Mouse (Mus musculus): ENCODE data around the gene Mapt. TPM values are rescaled to one million over a fixed set of nuclear protein-coding genes. Genes with fewer than 3 reads are reported as not detected.

Mapt gene
- polyA plus RNA-seq, 1 experiment from 2014 or later, result 537 TPM

- ATAC-seq, result no peak
- H3K9ac ChIP-seq (replicated peaks), result no peak overlapping the region
- H3K9me3 ChIP-seq, result no peaks in the 10 kb centered on the region
- H3K4me3 ChIP-seq (replicated peaks), result no peak overlapping the region
- no peak overlapping the region for H3K4me2 ChIP-seq (replicated peaks)
- peaks cover 57% of the 10 kb centered on the region for H3K36me3 ChIP-seq
- H3K27me3 ChIP-seq, result peaks cover 11% of the 10 kb centered on the region; the same call in 1 of the 2 replicates
- peaks cover 6% of the 10 kb centered on the region; the same call in 1 of the 2 replicates for H3K4me1 ChIP-seq (replicated peaks)
- WGBS, result 95% methylated on average over 13 of the region's 13 CpGs
- H3K27ac ChIP-seq, result no peak overlapping the region
Observed at GRCm38 (mm10) chr11:104306483-104306882, 75.3 kb downstream of the Mapt start.

DNA sequence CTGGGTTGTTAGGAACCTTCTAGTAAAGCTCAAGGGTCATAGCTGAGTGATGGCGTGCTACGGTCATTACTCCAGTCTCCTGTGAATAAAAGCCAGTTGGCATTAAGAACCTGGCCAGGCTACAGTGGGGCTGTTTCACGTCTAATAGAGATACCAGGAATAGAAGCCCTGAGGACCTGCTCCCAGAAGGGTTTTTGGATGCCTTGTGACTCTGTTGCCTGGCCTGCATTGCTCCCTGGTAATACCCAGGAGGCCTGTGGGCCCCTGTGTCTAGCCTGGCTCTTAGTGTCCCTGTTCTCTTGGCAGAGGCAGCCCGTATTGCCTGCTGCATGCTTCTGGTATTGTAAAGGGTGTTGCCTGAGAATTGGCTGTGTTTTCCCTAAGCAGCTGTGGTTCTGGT is 75.9 kb downstream of the Mapt start:
- H3K27ac ChIP-seq, result no peak overlapping the region
- no peak overlapping the region for H3K4me3 ChIP-seq (replicated peaks)
- no peak for ATAC-seq
- H3K4me1 ChIP-seq (replicated peaks), result peaks cover 6% of the 10 kb centered on the region; the same call in 1 of the 2 replicates
- no peak overlapping the region for H3K9ac ChIP-seq (replicated peaks)
- no peaks in the 10 kb centered on the region for H3K9me3 ChIP-seq
- H3K4me2 ChIP-seq (replicated peaks), result no peak overlapping the region
- H3K36me3 ChIP-seq, result peaks cover 64% of the 10 kb centered on the region
- WGBS, result 82% methylated on average over 4 of the region's 4 CpGs
- peaks cover 11% of the 10 kb centered on the region; the same call in 1 of the 2 replicates for H3K27me3 ChIP-seq

DNA sequence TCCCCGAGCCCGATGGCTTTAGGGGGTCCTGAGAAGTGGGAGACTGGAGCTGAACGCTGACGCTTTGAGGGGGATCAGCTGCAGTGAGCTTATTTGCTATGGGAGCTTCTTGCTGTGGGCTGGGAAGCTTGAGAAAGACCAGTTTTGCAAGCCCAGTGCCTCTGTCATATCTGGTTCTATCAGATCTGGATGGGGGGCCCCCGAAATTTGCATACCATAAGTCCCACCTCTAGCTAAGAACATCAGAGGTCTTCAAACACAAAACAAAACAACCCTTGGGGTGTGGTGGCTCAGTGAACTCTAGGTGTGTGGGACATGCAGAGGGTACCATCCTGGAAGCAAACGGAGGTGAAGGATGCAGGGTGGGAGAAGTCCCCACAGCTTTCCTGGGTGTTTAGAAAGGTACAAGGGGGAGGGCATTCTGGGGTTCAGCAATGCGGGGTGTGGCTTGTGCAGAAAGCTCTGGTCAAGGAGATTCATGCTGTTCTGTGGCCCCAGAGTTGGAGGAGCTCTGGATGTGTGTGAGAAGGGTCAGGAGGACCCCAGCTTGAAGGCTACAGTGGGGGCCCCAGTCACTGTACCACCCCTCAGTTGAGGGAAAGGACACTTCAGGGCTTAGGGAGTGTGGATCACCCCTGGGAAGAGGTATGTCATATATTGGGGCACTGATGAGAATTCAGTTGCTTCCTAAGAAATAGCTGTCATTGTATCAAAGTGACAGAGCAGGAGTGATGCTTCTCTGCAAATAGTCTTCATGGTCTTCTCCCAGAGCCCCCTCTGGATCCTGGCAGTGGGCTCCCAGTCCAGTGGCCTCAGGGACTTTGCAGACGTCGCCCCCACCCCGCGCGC is 78.4 kb downstream of the Mapt start:
- ATAC-seq, result no peak
- 43% methylated on average over 12 of the region's 12 CpGs for WGBS

GRCm38 (mm10) chr11:104310226-104310887 is 79.2 kb downstream of the Mapt start:
- H3K4me1 ChIP-seq (replicated peaks), result no peaks in the 10 kb centered on the region
- no peaks in the 10 kb centered on the region for H3K9me3 ChIP-seq
- peaks cover 11% of the 10 kb centered on the region; the same call in 1 of the 2 replicates for H3K27me3 ChIP-seq
- ATAC-seq, result no peak
- H3K36me3 ChIP-seq, result peaks cover 71% of the 10 kb centered on the region
- WGBS, result 16% methylated on average over 23 of the region's 23 CpGs
- no peak overlapping the region for H3K4me3 ChIP-seq (replicated peaks)
- H3K4me2 ChIP-seq (replicated peaks), result no peak overlapping the region
- H3K9ac ChIP-seq (replicated peaks), result no peak overlapping the region
- no peak overlapping the region for H3K27ac ChIP-seq

More for the DNA sequence above, 78.4 kb downstream of the Mapt start:
- H3K9me3 ChIP-seq, result no peaks in the 10 kb centered on the region
- H3K4me2 ChIP-seq (replicated peaks), result no peak overlapping the region
- no peak overlapping the region for H3K9ac ChIP-seq (replicated peaks)
- H3K4me3 ChIP-seq (replicated peaks), result no peak overlapping the region
- no peaks in the 10 kb centered on the region for H3K4me1 ChIP-seq (replicated peaks)
- H3K27ac ChIP-seq, result no peak overlapping the region
- H3K36me3 ChIP-seq, result peaks cover 79% of the 10 kb centered on the region
- H3K27me3 ChIP-seq, result peaks cover 11% of the 10 kb centered on the region; the same call in 1 of the 2 replicates

DNA sequence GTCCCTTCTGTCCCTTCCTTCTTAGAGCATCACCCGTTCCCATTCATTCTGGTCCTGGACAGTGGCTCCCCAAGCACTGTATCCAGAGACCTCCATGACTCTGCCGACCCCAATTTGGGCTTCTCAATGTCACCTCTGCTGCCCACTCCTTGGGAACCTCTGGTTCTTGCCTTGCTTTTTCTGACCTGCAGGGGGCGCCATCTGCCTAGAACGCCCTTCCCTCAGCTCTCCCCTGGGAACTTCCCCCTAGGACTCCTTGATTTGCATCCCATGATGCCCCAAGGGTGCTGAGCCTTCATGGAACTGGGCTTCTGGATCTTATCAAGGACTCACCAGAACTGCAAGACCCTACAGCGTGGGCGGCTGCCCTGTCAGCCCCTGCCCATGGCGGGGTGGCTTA is 80.5 kb downstream of the Mapt start:
- ATAC-seq, result no peak
- no peak overlapping the region for H3K9ac ChIP-seq (replicated peaks)
- no peak overlapping the region for H3K27ac ChIP-seq
- peaks cover 11% of the 10 kb centered on the region; the same call in 1 of the 2 replicates for H3K27me3 ChIP-seq
- no peaks in the 10 kb centered on the region for H3K9me3 ChIP-seq
- H3K4me2 ChIP-seq (replicated peaks), result no peak overlapping the region
- no peaks in the 10 kb centered on the region for H3K4me1 ChIP-seq (replicated peaks)
- H3K36me3 ChIP-seq, result peaks cover 62% of the 10 kb centered on the region
- 74% methylated on average over 7 of the region's 7 CpGs for WGBS
- H3K4me3 ChIP-seq (replicated peaks), result no peak overlapping the region

GRCm38 (mm10) chr11:104315703-104316102 is 84.5 kb downstream of the Mapt start:
- H3K36me3 ChIP-seq, result peaks cover 54% of the 10 kb centered on the region
- peaks cover 30% of the 10 kb centered on the region for H3K4me1 ChIP-seq (replicated peaks)
- no peaks in the 10 kb centered on the region for H3K9me3 ChIP-seq
- no peak overlapping the region for H3K4me2 ChIP-seq (replicated peaks)
- no peak overlapping the region for H3K27ac ChIP-seq
- H3K9ac ChIP-seq (replicated peaks), result no peak overlapping the region
- H3K27me3 ChIP-seq, result no peaks in the 10 kb centered on the region
- no peak overlapping the region for H3K4me3 ChIP-seq (replicated peaks)
- 0 out of 2 replicates have a peak, but pooled peaks have one; percentile 38 for ATAC-seq
- 6% methylated on average over 6 of the region's 6 CpGs for WGBS

DNA sequence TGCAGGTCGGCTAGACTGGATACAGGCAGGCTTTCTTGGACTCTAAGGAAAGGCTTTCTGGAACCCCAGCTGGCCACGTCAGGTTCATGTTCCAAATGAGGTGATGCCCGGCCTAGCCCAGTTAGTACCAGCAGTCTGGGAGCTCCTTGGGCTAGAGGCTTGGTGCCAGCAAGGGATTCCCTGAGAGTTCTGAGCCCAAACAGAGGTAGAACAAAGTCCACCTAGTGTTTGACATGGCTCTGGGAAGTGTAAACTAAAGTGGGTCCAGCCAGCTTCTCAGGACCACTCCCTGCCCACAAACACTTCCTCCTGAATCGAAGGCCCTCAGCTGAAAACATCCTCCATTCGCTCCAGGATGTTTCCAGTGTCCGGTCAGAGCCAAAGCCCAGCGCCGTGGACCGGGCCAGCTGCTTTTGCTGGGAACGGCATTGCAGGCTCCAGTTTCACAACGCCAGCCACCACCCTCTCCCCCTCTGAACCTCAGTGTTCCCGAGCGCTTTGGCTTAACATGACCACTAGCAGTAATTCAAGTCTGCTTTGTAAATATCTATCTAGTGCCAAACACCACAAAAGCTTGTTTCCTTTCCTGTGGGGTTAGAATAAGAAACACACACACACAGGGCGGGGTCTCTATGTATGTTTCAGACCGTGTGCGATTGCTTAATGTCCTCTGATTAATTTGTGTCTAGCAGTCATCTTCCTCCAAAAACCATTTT is 85.7 kb downstream of the Mapt start:
- Histone ChIP-seq H3K9ac (replicated peaks) (0 out of 2 replicates have a peak overlapping the region, but pooled peaks have one; percentile 14), H3K4me3 (replicated peaks) (no peak overlapping the region), H3K4me2 (replicated peaks) (no peak overlapping the region), H3K27ac (no peak overlapping the region), H3K4me1 (replicated peaks) (peaks cover 30% of the 10 kb centered on the region), H3K36me3 (peaks cover 50% of the 10 kb centered on the region), H3K9me3 (no peaks in the 10 kb centered on the region), H3K27me3 (no peaks in the 10 kb centered on the region)
- ATAC-seq, result no peak
- 78% methylated on average over 16 of the region's 16 CpGs for WGBS

- H3K27ac ChIP-seq, result no peak overlapping the region
- ATAC-seq, result no peak
- no peak overlapping the region for H3K4me3 ChIP-seq (replicated peaks)
- H3K36me3 ChIP-seq, result peaks cover 51% of the 10 kb centered on the region
- WGBS, result 83% methylated on average over 3 of the region's 3 CpGs
- peaks cover 30% of the 10 kb centered on the region for H3K4me1 ChIP-seq (replicated peaks)
- no peaks in the 10 kb centered on the region for H3K9me3 ChIP-seq
- H3K27me3 ChIP-seq, result no peaks in the 10 kb centered on the region
- H3K9ac ChIP-seq (replicated peaks), result no peak overlapping the region
- no peak overlapping the region for H3K4me2 ChIP-seq (replicated peaks)
Observed at GRCm38 (mm10) chr11:104317631-104318030, 86.4 kb downstream of the Mapt start.

DNA sequence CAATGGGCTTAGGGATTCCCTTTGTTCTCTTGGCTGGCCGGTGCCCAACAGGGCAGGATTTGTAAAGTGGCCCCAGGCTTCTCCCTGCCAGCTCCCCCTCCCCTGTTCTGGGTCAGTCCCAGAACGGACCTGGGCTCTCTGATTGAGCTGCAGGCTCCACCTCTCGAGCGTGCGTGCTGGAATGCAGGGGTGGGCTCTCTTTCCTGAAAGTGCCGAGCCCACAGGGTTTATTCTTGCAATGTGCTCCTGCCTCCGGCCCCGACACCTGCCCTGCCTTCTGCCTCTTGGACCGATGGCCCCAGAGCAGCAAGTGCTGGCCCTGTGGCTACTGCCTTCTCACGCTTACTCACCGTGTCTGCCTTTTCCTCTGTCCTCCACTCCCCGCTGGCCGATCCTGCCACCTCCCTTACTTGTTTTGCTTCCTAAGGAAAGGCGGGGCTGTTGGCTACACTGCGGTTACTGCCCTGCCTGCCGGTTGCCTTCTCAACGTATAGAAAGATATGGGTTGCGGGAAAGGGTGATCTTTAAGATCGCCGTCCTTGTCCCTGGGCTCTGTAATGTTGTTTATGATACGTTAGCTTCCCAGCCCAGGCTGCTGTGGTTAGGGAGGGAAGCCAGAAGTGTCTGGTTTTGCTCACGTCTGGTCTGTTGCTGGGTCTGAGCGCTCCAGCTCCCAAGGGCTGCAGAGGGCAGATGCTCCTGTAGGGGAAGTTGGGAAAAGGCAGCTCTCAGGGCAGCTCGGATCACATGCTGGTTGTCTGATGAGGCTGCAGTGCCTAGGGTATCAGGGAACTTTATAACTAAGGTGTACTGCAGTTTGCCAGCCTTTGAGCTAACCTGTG is 88.0 kb downstream of the Mapt start:
- WGBS, result under 1% methylated on average over 24 of the region's 24 CpGs
- peak overlapping the region; percentile 57 for H3K9ac ChIP-seq (replicated peaks)

DNA sequence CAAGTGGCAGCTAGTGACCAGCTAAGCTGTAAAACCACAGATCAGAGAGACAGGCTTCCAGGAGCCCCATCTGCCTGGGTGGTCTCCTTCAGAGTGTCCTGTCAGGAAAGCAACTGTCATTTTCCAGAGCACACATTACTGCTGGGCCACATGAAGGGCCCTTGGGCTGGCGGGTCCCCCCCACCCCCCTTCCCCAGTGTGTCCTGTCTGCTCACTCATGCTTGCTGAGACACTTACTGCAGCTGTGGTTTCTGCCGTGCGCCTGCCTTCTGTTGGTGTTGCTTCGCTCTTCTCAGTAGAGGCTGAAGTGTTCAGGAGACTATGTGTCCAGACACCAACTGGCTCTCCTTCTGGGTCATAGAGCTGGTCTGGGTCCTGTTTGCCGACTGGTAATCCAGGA is 89.3 kb downstream of the Mapt start:
- H3K9me3 ChIP-seq, result no peaks in the 10 kb centered on the region
- 55% methylated on average over 5 of the region's 5 CpGs for WGBS
- H3K36me3 ChIP-seq, result peaks cover 50% of the 10 kb centered on the region
- no peak overlapping the region for H3K27ac ChIP-seq
- H3K27me3 ChIP-seq, result no peaks in the 10 kb centered on the region
- ATAC-seq, result no peak
- H3K4me2 ChIP-seq (replicated peaks), result no peak overlapping the region
- H3K4me3 ChIP-seq (replicated peaks), result no peak overlapping the region
- H3K4me1 ChIP-seq (replicated peaks), result peaks cover 30% of the 10 kb centered on the region
- no peak overlapping the region for H3K9ac ChIP-seq (replicated peaks)

More for the DNA sequence above, 88.0 kb downstream of the Mapt start:
- Histone ChIP-seq H3K4me3 (replicated peaks) (peak overlapping the region; percentile 34), H3K27me3 (no peaks in the 10 kb centered on the region), H3K36me3 (peaks cover 44% of the 10 kb centered on the region), H3K9me3 (no peaks in the 10 kb centered on the region), H3K4me1 (replicated peaks) (peaks cover 30% of the 10 kb centered on the region), H3K27ac (peak overlapping the region; percentile 61), H3K4me2 (replicated peaks) (peak overlapping the region; percentile 65)
- ATAC-seq, result peak; percentile 80

DNA sequence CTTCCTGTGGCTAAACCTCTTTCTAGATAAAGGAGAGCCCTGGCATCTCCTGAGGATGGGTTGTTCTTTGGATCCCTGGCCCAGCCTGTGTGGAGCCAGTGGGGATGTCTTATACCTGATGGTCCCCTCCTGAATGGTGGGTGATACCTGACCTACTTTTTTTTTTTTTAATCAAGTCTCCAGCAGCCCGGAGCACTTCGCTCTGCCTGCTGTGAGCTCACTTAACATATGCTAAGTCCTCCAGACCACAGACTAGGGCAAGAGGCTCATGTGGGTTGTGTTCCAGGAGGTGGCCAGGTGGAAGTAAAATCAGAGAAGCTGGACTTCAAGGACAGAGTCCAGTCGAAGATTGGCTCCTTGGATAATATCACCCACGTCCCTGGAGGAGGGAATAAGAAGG is 91.0 kb downstream of the Mapt start:
- 35% methylated on average over 4 of the region's 4 CpGs for WGBS
- ATAC-seq, result no peak

More for the DNA sequence above, 91.0 kb downstream of the Mapt start:
- peaks cover 30% of the 10 kb centered on the region for H3K4me1 ChIP-seq (replicated peaks)
- no peak overlapping the region for H3K4me3 ChIP-seq (replicated peaks)
- H3K4me2 ChIP-seq (replicated peaks), result no peak overlapping the region
- no peaks in the 10 kb centered on the region for H3K27me3 ChIP-seq
- H3K36me3 ChIP-seq, result peaks cover 53% of the 10 kb centered on the region
- no peak overlapping the region for H3K27ac ChIP-seq
- no peak overlapping the region for H3K9ac ChIP-seq (replicated peaks)
- H3K9me3 ChIP-seq, result no peaks in the 10 kb centered on the region

Data from midbrain, embryonic 13.5 days (tissue).